Mouse (Mus musculus): ENCODE results near the gene Chil1. TPM values are rescaled to one million over a fixed set of nuclear protein-coding genes. Genes with fewer than 3 reads are reported as not detected.

Chil1 gene
- polyA plus RNA-seq (2016; fragmentation: Nextera tagmentation; extraction: Ambion mirVana), result 0.96 and 0.99 TPM in 2 replicates

DNA sequence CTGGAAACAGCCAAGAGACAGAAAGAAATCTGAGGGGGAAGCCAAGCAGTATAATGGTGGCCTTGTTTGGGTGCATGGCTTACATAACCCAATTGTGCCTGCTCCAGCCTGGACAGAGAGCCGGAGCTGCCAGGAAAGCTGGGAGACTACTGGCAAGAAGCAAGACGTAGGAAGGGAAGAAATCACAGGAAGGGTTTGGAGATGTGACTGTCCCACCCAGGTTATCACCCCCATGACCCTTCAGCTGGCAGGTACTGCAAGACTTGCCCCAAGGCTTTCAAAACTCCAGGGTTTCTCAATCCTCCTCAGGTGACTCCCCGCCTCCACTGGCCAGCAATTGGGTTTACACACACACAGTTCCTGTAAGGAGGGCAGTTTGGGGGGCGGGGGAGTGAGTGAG is at the start of gene Chil1:
TSS of gene Chil1 (plus strand) at position 152 of the 400 bp plus-strand sequence.
- Histone ChIP-seq H3K36me3 (replicated peaks) (no peaks in the 10 kb centered on the region), H3K4me1 (peaks cover 32% of the 10 kb centered on the region), H3K4me3 (no peak within 1 kb of the TSS), H3K27me3 (replicated peaks; ENCODE audit: low read depth, poor library complexity, severe bottlenecking) (peaks cover 17% of the 10 kb centered on the region), H3K27ac (replicated peaks) (peak within 1 kb of the TSS; percentile 11; the same call in 1 of the 2 replicates), H3K9me3 (no peaks in the 10 kb centered on the region)
- 38% methylated on average over 4 of the region's 4 CpGs for WGBS
- no peak for DNase-seq (ENCODE audit: low spot score)

- Histone ChIP-seq H3K4me1 (0 out of 2 replicates have a peak, but pooled peaks cover 5% of the 10 kb centered on the region), H3K36me3 (replicated peaks) (no peaks in the 10 kb centered on the region), H3K27ac (replicated peaks) (no peak overlapping the region), H3K9me3 (no peaks in the 10 kb centered on the region), H3K4me3 (no peak overlapping the region), H3K27me3 (replicated peaks; ENCODE audit: low read depth, poor library complexity, severe bottlenecking) (no peaks in the 10 kb centered on the region)
- DNase-seq (ENCODE audit: low spot score), result peak; percentile 8
- WGBS, result 64% methylated on average over 11 of the region's 11 CpGs
Observed at GRCm38 (mm10) chr1:134133316-134133715, 48.7 kb upstream of the Chil1 start.

GRCm38 (mm10) chr1:134136351-134136750 is 45.6 kb upstream of the Chil1 start:
- H3K4me1 ChIP-seq, result 0 out of 2 replicates have a peak, but pooled peaks cover 5% of the 10 kb centered on the region
- no peaks in the 10 kb centered on the region for H3K36me3 ChIP-seq (replicated peaks)
- H3K9me3 ChIP-seq, result no peaks in the 10 kb centered on the region
- no peak overlapping the region for H3K27ac ChIP-seq (replicated peaks)
- no peak overlapping the region for H3K4me3 ChIP-seq
- WGBS, result 58% methylated on average over 3 of the region's 3 CpGs
- DNase-seq (ENCODE audit: low spot score), result no peak
- H3K27me3 ChIP-seq (replicated peaks; ENCODE audit: low read depth, poor library complexity, severe bottlenecking), result no peaks in the 10 kb centered on the region

- H3K27me3 ChIP-seq (replicated peaks; ENCODE audit: low read depth, poor library complexity, severe bottlenecking), result no peaks in the 10 kb centered on the region
- whole genome bisulfite sequencing, result 84% methylated on average over 9 of the region's 9 CpGs
- no peak overlapping the region for H3K27ac ChIP-seq (replicated peaks)
- DNase-seq (ENCODE audit: low spot score), result no peak
- no peak overlapping the region for H3K4me3 ChIP-seq
- H3K36me3 ChIP-seq (replicated peaks), result no peaks in the 10 kb centered on the region
- no peaks in the 10 kb centered on the region for H3K9me3 ChIP-seq
- H3K4me1 ChIP-seq, result peaks cover 14% of the 10 kb centered on the region
Observed at GRCm38 (mm10) chr1:134138424-134138823, 43.6 kb upstream of the Chil1 start.

GRCm38 (mm10) chr1:134142363-134142794 is 39.6 kb upstream of the Chil1 start:
- H3K4me3 ChIP-seq, result no peak overlapping the region
- 65% methylated on average over 4 of the region's 4 CpGs for WGBS
- no peak for DNase-seq (ENCODE audit: low spot score)
- no peaks in the 10 kb centered on the region; the same call in 1 of the 2 replicates for H3K27me3 ChIP-seq (replicated peaks; ENCODE audit: low read depth, poor library complexity, severe bottlenecking)
- no peak overlapping the region for H3K27ac ChIP-seq (replicated peaks)
- peaks cover 11% of the 10 kb centered on the region for H3K4me1 ChIP-seq
- H3K36me3 ChIP-seq (replicated peaks), result no peaks in the 10 kb centered on the region
- H3K9me3 ChIP-seq, result no peaks in the 10 kb centered on the region

- Histone ChIP-seq H3K4me3 (no peak overlapping the region), H3K9me3 (no peaks in the 10 kb centered on the region), H3K4me1 (peaks cover 11% of the 10 kb centered on the region), H3K36me3 (replicated peaks) (no peaks in the 10 kb centered on the region), H3K27me3 (replicated peaks; ENCODE audit: low read depth, poor library complexity, severe bottlenecking) (no peaks in the 10 kb centered on the region; the same call in 1 of the 2 replicates), H3K27ac (replicated peaks) (no peak overlapping the region)
- 87% methylated on average over 8 of the region's 8 CpGs for WGBS
- DNase-seq (ENCODE audit: low spot score), result no peak
Observed at GRCm38 (mm10) chr1:134146066-134146465, 35.9 kb upstream of the Chil1 start.

DNA sequence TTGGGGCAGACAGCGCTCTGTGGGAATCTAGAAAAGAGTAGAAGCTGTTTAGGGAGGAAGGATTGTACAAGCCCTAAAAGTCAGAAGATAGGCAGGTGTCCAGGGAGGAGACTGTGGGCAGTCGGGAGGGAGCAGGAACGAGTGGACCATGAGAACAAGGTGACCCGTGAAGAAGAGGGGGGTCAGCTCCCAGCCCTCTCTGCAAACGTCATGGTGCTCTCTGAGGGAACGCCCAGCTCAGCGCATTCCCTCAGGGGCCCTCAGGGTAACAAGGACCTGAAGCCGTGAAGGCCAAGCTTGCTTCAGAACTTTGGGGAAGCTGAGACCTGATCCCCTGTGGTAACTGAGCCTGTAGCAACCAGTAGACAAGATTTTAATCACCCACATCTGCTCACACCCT is 31.9 kb upstream of the Chil1 start:
- Histone ChIP-seq H3K36me3 (replicated peaks) (no peaks in the 10 kb centered on the region), H3K4me1 (no peaks in the 10 kb centered on the region), H3K27ac (replicated peaks) (no peak overlapping the region), H3K9me3 (0 out of 2 replicates have a peak, but pooled peaks cover 5% of the 10 kb centered on the region), H3K27me3 (replicated peaks; ENCODE audit: low read depth, poor library complexity, severe bottlenecking) (peaks cover 9% of the 10 kb centered on the region), H3K4me3 (no peak overlapping the region)
- DNase-seq (ENCODE audit: low spot score), result no peak
- WGBS, result 59% methylated on average over 8 of the region's 8 CpGs

DNA sequence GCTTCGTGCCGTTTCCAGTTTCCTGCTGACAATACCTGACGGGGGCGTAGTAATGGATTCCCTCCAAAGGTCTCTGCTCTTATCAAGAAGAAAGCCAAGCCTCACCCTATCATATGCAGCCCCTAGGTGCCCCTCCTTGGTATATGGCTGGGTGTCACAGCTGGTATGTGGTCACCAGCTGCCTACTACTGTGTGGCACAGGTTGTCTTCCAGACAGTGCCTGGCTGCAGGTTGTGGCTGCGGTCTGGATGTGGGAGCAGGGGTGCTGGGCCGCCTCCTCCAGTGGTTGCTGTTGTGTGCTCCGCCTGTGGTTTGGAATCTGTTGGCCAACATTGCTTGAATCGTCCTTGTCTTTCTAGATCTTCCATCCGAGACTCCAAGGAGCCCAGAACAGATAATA is 31.2 kb upstream of the Chil1 start:
- no peaks in the 10 kb centered on the region for H3K36me3 ChIP-seq (replicated peaks)
- H3K9me3 ChIP-seq, result 0 out of 2 replicates have a peak, but pooled peaks cover 6% of the 10 kb centered on the region
- no peak overlapping the region for H3K4me3 ChIP-seq
- no peak overlapping the region for H3K27ac ChIP-seq (replicated peaks)
- no peaks in the 10 kb centered on the region for H3K4me1 ChIP-seq
- peaks cover 9% of the 10 kb centered on the region for H3K27me3 ChIP-seq (replicated peaks; ENCODE audit: low read depth, poor library complexity, severe bottlenecking)
- WGBS, result 92% methylated on average over 9 of the region's 9 CpGs
- no peak for DNase-seq (ENCODE audit: low spot score)

DNA sequence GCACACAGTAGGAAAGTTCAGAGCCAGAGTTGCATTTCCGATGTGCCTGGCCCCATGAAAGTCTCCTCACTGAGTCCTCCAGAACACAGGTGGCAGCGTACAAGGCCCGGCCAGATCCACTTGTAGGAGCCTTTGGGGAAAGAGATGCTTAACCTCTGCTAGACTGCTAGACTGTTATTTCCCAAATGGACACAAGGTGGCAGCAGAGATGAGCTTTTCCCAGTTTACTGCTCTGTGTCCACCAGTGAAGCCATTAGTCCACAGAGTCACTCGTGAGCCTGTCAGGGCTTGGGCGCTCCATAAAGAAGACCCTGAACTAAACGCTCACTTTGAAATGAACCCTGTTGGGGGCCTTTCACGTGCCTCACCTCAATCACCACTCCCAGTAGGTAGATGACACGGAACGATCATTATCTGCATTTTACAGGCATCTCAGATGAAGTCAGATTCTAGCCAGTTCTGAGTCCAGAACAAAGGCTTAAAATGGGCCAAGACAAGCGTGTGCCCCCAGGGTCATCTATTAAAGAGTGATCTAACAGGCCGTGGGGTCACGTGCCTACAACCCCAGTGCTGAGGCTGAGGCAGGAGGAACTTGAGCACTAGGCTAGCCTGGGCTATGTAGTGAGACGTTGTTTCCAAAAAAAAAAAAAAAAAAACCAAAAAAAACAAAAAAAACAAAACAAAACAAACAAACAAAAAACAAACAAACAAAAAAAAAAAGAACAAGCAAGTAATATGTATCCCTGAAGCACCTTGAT is 30.1 kb upstream of the Chil1 start:
- Histone ChIP-seq H3K4me1 (no peaks in the 10 kb centered on the region), H3K4me3 (no peak overlapping the region), H3K27me3 (replicated peaks; ENCODE audit: low read depth, poor library complexity, severe bottlenecking) (peaks cover 9% of the 10 kb centered on the region), H3K27ac (replicated peaks) (no peak overlapping the region), H3K36me3 (replicated peaks) (no peaks in the 10 kb centered on the region), H3K9me3 (0 out of 2 replicates have a peak, but pooled peaks cover 6% of the 10 kb centered on the region)
- peak; percentile 87 for DNase-seq (ENCODE audit: low spot score)
- WGBS, result 40% methylated on average over 13 of the region's 13 CpGs

DNA sequence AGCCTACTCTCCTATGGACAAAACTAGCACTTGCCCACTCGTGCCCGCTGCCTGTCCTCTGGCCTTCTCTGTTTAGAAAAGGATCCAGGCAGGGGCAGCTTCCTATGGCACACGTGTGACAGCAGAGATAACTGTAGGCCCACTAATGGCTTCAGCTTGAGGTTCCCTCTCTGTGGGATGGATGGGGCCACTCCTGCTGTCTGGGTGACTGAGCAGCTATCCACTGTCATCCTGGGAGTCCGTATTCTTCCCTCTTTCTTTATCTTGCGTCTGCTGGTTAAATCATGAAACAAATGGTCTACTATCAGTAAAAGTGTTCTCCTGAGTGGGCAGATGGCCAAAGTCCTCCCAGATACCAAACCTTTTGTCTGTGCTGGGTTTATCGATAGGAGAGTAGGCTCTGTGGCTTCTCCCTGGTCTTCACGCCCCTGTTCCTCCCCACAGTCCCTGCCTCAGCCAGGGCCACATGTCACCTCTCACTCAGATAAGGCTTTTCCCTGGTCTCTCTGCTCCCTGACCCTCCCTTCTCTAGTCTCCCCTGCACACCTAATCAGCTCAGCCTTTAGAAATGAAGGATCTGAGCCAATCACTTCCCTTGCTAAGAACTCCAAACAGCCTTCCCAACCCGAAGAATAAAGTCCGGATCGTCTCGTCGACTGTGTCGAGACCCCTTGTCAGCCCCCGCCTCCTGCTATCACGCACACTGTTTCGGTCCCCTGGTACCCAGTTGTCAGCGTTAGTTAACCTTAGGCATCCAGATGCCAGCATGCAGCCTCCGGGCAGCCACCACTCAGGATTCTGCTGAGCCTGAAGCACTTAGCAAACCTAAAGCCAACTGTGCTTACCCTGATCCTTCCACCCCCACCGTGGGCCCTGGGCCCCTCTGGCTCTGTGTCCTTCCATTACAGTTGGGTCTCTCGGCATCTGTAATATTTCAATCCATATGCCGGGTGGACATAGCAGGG is 29.1 kb upstream of the Chil1 start:
- Histone ChIP-seq H3K27me3 (replicated peaks; ENCODE audit: low read depth, poor library complexity, severe bottlenecking) (peaks cover 9% of the 10 kb centered on the region), H3K27ac (replicated peaks) (no peak overlapping the region), H3K4me3 (no peak overlapping the region), H3K36me3 (replicated peaks) (no peaks in the 10 kb centered on the region), H3K4me1 (no peaks in the 10 kb centered on the region), H3K9me3 (0 out of 2 replicates have a peak, but pooled peaks cover 6% of the 10 kb centered on the region)
- no peak for DNase-seq (ENCODE audit: low spot score)
- 80% methylated on average over 21 of the region's 21 CpGs for WGBS

GRCm38 (mm10) chr1:134154121-134154520 is 27.9 kb upstream of the Chil1 start:
- H3K4me1 ChIP-seq, result no peaks in the 10 kb centered on the region
- no peak overlapping the region for H3K4me3 ChIP-seq
- no peak for DNase-seq (ENCODE audit: low spot score)
- H3K27me3 ChIP-seq (replicated peaks; ENCODE audit: low read depth, poor library complexity, severe bottlenecking), result peaks cover 9% of the 10 kb centered on the region
- H3K9me3 ChIP-seq, result 0 out of 2 replicates have a peak, but pooled peaks cover 6% of the 10 kb centered on the region
- WGBS, result 85% methylated on average over 3 of the region's 3 CpGs
- H3K36me3 ChIP-seq (replicated peaks), result no peaks in the 10 kb centered on the region
- no peak overlapping the region for H3K27ac ChIP-seq (replicated peaks)

- no peaks in the 10 kb centered on the region for H3K4me1 ChIP-seq
- H3K27ac ChIP-seq (replicated peaks), result no peak overlapping the region
- 57% methylated on average over 3 of the region's 3 CpGs for WGBS
- H3K9me3 ChIP-seq, result 0 out of 2 replicates have a peak, but pooled peaks cover 6% of the 10 kb centered on the region
- no peak for DNase-seq (ENCODE audit: low spot score)
- no peak overlapping the region for H3K4me3 ChIP-seq
- no peaks in the 10 kb centered on the region for H3K36me3 ChIP-seq (replicated peaks)
- H3K27me3 ChIP-seq (replicated peaks; ENCODE audit: low read depth, poor library complexity, severe bottlenecking), result peaks cover 9% of the 10 kb centered on the region
Observed at GRCm38 (mm10) chr1:134154655-134155054, 27.3 kb upstream of the Chil1 start.

Measured in embryonic facial prominence, embryonic 10.5 days (tissue).